Mouse (Mus musculus): ENCODE data around the gene Olfr473. TPM values are rescaled to one million over a fixed set of nuclear protein-coding genes. Genes with fewer than 3 reads are reported as not detected.

Olfr473 gene
- polyA plus RNA-seq (2014; fragmentation: Illumina TruSeq; extraction: RNeasy Lipid Tissue Mini Kit (QIAGEN cat#74804); ENCODE audit: low read depth, low replicate concordance), result not detected

DNA sequence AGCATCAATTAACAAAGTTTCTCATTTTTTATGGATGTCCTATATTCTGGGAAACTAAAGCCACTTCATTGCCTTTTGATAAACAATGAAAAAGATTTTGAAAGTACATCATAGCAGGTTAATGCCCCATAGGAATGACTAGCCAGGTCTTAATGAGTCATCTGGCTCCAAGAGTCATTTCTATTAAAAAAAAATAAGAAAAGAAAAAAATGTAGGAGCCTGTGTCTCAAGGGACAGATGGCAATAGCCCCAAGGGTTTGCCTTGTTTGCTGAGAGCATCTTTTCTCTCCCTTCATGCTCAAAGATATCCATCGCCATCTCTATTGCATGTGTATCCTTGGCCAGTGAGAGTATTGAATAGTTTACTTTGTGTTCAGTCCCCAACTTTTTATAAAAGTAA, at the start of gene Olfr473:
Gene Olfr473, plus strand, starts transcription at position 301 of the 400 bp plus-strand sequence.

DNA sequence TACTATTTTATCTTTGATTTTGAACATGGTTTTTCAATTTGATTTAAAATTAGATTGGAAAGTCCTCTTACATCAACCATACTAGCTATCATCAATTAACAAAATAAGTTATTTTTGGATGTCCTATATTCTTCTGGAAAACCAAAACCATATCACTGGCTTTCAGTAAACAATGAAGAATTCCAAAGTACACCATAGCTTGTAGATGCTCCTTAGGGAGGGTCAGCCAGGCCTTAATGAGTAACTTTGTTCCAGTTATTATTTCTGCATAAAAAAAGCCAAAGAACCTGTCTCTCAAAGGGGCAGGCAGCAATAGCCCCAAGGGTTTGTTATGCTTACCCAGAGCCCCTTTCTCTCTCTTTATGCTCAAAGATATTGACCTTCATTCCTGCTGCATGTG, 32.6 kb upstream of the Olfr473 start, which contains the start of gene Olfr472:
Gene Olfr472, plus strand, starts transcription at position 301 of the 400 bp plus-strand sequence.

DNA sequence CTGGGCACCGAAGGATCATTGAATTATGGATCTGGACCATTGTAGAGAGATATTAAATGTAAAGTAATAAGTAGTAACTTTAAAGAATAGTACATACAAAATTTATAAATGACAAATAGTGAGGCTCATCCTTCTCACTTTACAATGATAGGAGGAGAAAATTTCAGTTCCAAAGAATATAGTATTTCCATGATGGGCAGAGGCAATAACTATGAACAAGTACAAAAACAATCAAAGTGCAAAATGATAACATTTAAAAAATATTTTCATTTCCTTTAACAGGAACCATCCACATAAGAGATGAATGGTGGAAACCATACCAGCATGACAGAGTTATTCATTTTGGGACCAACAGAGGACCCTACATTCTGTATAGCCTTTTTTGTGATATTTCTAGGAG, 24.1 kb downstream of the Olfr473 start, which contains the start of gene Olfr474:
Gene Olfr474, plus strand, starts transcription at position 301 of the 400 bp plus-strand sequence.

DNA sequence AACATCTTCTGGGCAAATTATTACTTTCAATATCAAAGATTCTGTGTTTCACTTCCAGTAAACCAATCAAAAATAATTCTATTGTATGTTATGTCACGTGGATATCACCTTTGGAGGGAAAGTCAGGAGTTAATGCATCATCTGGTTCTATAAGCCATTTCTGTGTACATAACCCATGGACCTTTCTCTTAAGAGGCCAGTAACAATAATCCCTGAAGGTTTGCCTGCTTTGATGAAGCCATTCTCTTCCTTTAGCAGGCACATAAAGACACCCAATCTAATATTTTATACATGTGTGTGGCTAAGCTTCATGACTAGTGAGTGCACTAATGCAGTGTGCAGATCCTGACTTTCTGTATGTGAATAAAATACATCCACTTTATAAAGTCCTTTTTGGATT, 34.3 kb downstream of the Olfr473 start, which contains the start of gene Olfr476:
Gene Olfr476, plus strand, starts transcription at position 301 of the 400 bp plus-strand sequence.

Other genes starting within 250 kb of the Olfr473 start
- gene Cyb5r2, start 172.4 kb upstream of the Olfr473 start, polyA plus RNA-seq (2014; fragmentation: Illumina TruSeq; extraction: RNeasy Lipid Tissue Mini Kit (QIAGEN cat#74804); ENCODE audit: low read depth, low replicate concordance), result not detected
- gene Ovch2, start 129.2 kb upstream of the Olfr473 start, polyA plus RNA-seq (2014; fragmentation: Illumina TruSeq; extraction: RNeasy Lipid Tissue Mini Kit (QIAGEN cat#74804); ENCODE audit: low read depth, low replicate concordance), result not detected
- gene Olfr467, start 118.2 kb upstream of the Olfr473 start, polyA plus RNA-seq (2014; fragmentation: Illumina TruSeq; extraction: RNeasy Lipid Tissue Mini Kit (QIAGEN cat#74804); ENCODE audit: low read depth, low replicate concordance), result not detected
- not detected for gene Olfr469, start 104.9 kb upstream of the Olfr473 start, polyA plus RNA-seq (2014; fragmentation: Illumina TruSeq; extraction: RNeasy Lipid Tissue Mini Kit (QIAGEN cat#74804); ENCODE audit: low read depth, low replicate concordance)
- gene Olfr470, start 83.0 kb upstream of the Olfr473 start, polyA plus RNA-seq (2014; fragmentation: Illumina TruSeq; extraction: RNeasy Lipid Tissue Mini Kit (QIAGEN cat#74804); ENCODE audit: low read depth, low replicate concordance), result not detected
- not detected for gene Olfr472, start 32.5 kb upstream of the Olfr473 start, polyA plus RNA-seq (2014; fragmentation: Illumina TruSeq; extraction: RNeasy Lipid Tissue Mini Kit (QIAGEN cat#74804); ENCODE audit: low read depth, low replicate concordance)
- gene Olfr474, start 24.2 kb downstream of the Olfr473 start, polyA plus RNA-seq (2014; fragmentation: Illumina TruSeq; extraction: RNeasy Lipid Tissue Mini Kit (QIAGEN cat#74804); ENCODE audit: low read depth, low replicate concordance), result not detected
- not detected for gene Olfr476, start 34.4 kb downstream of the Olfr473 start, polyA plus RNA-seq (2014; fragmentation: Illumina TruSeq; extraction: RNeasy Lipid Tissue Mini Kit (QIAGEN cat#74804); ENCODE audit: low read depth, low replicate concordance)
- not detected for gene Olfr477, start 56.2 kb downstream of the Olfr473 start, polyA plus RNA-seq (2014; fragmentation: Illumina TruSeq; extraction: RNeasy Lipid Tissue Mini Kit (QIAGEN cat#74804); ENCODE audit: low read depth, low replicate concordance)
- gene Olfr478, start 103.5 kb downstream of the Olfr473 start, polyA plus RNA-seq (2014; fragmentation: Illumina TruSeq; extraction: RNeasy Lipid Tissue Mini Kit (QIAGEN cat#74804); ENCODE audit: low read depth, low replicate concordance), result not detected
- gene Olfr479, start 120.2 kb downstream of the Olfr473 start, polyA plus RNA-seq (2014; fragmentation: Illumina TruSeq; extraction: RNeasy Lipid Tissue Mini Kit (QIAGEN cat#74804); ENCODE audit: low read depth, low replicate concordance), result not detected
- not detected for gene Olfr480, start 136.9 kb downstream of the Olfr473 start, polyA plus RNA-seq (2014; fragmentation: Illumina TruSeq; extraction: RNeasy Lipid Tissue Mini Kit (QIAGEN cat#74804); ENCODE audit: low read depth, low replicate concordance)
- not detected for gene Olfr481, start 149.4 kb downstream of the Olfr473 start, polyA plus RNA-seq (2014; fragmentation: Illumina TruSeq; extraction: RNeasy Lipid Tissue Mini Kit (QIAGEN cat#74804); ENCODE audit: low read depth, low replicate concordance)
- not detected for gene Olfr482, start 167.1 kb downstream of the Olfr473 start, polyA plus RNA-seq (2014; fragmentation: Illumina TruSeq; extraction: RNeasy Lipid Tissue Mini Kit (QIAGEN cat#74804); ENCODE audit: low read depth, low replicate concordance)
- gene Olfr483, start 170.4 kb downstream of the Olfr473 start, polyA plus RNA-seq (2014; fragmentation: Illumina TruSeq; extraction: RNeasy Lipid Tissue Mini Kit (QIAGEN cat#74804); ENCODE audit: low read depth, low replicate concordance), result not detected
- not detected for gene Olfr484, start 197.0 kb downstream of the Olfr473 start, polyA plus RNA-seq (2014; fragmentation: Illumina TruSeq; extraction: RNeasy Lipid Tissue Mini Kit (QIAGEN cat#74804); ENCODE audit: low read depth, low replicate concordance)
- gene Olfr485, start 229.4 kb downstream of the Olfr473 start, polyA plus RNA-seq (2014; fragmentation: Illumina TruSeq; extraction: RNeasy Lipid Tissue Mini Kit (QIAGEN cat#74804); ENCODE audit: low read depth, low replicate concordance), result not detected
- gene Olfr486, start 242.3 kb downstream of the Olfr473 start, polyA plus RNA-seq (2014; fragmentation: Illumina TruSeq; extraction: RNeasy Lipid Tissue Mini Kit (QIAGEN cat#74804); ENCODE audit: low read depth, low replicate concordance), result not detected